Mouse (Mus musculus): ENCODE results near the gene Wrnip1. TPM values are rescaled to one million over a fixed set of nuclear protein-coding genes. Genes with fewer than 3 reads are reported as not detected.

Gene Wrnip1
- polyA plus RNA-seq, 1 experiment = 29.0 TPM

GRCm38 (mm10) chr13:32778861-32779260 lies 23.0 kb upstream of the Wrnip1 start:
- Histone ChIP-seq H3K4me1 (ENCODE audit: control insufficient read depth, insufficient read depth, low read length) (no peaks in the 10 kb centered on the region), H3K4me3 (replicated peaks; ENCODE audit: extremely low read depth, low read depth, low read length) (no peak overlapping the region)
- TF ChIP-seq POLR2A (IDR thresholded peaks at IDR 0.05; ENCODE audit: borderline replicate concordance, extremely low read depth, low read depth, low read length) = no peak
- TF ChIP-seq CTCF (IDR thresholded peaks at IDR 0.05; ENCODE audit: insufficient read depth, low read length) = no peak
- no peak for DNase-seq
- 72% methylated on average over 3 of the region's 3 CpGs for WGBS

DNA sequence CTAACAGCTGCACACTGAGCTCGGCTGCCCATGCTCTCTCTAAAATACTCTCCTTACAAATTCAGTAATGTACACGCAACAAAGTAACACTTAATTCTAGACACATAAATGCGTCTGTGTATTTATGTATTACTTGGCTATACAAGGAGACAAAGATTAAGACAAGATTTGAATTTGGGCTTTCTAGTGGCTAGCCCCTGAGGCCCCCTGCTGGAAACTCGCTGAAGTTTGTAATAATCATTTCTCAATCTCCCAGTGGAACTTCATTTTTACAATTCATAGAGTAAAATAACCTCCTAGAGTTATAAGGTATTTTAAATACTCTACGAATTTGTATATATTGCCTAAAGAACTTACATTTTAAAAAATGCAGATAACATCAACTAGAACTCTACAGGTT lies 18.8 kb upstream of the Wrnip1 start:
- DNase-seq = no peak
- H3K4me3 ChIP-seq (replicated peaks; ENCODE audit: extremely low read depth, low read depth, low read length) = no peak overlapping the region
- TF ChIP-seq CTCF (IDR thresholded peaks at IDR 0.05; ENCODE audit: insufficient read depth, low read length) (no peak; the same call in 1 of the 2 replicates), POLR2A (IDR thresholded peaks at IDR 0.05; ENCODE audit: borderline replicate concordance, extremely low read depth, low read depth, low read length) (no peak)
- 47% methylated on average over 5 of the region's 5 CpGs for WGBS
- no peaks in the 10 kb centered on the region for H3K4me1 ChIP-seq (ENCODE audit: control insufficient read depth, insufficient read depth, low read length)

DNA sequence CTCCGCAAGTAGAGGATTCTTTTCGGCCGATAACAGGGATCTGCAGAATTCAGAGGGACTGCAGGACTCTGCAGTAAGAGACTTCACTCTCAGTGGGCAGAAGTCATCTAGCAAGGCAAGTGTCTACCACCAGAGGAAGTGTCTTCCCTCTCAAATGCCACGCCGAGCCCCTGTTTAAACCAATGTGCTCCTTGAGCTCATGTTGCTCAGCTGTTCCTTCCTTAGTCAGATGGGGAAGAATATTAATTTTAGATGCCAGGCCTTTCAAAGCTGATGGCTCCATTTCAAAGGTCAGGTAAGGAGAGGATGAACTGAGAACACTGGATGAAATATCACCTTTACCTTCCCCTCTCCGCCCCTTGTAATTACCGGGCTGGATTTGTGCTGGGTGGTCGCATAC lies 18.0 kb upstream of the Wrnip1 start, which contains the start of gene Mylk4:
Gene Mylk4 (minus strand): TSS at position 139 of the 400 bp plus-strand sequence.
- no peak for TF ChIP-seq POLR2A (IDR thresholded peaks at IDR 0.05; ENCODE audit: borderline replicate concordance, extremely low read depth, low read depth, low read length)
- TF ChIP-seq CTCF (IDR thresholded peaks at IDR 0.05; ENCODE audit: insufficient read depth, low read length) = no peak
- WGBS = 64% methylated on average over 8 of the region's 8 CpGs
- Histone ChIP-seq H3K4me3 (replicated peaks; ENCODE audit: extremely low read depth, low read depth, low read length) (no peak within 1 kb of the TSS), H3K4me1 (ENCODE audit: control insufficient read depth, insufficient read depth, low read length) (no peaks in the 10 kb centered on the region)
- no peak for DNase-seq

DNA sequence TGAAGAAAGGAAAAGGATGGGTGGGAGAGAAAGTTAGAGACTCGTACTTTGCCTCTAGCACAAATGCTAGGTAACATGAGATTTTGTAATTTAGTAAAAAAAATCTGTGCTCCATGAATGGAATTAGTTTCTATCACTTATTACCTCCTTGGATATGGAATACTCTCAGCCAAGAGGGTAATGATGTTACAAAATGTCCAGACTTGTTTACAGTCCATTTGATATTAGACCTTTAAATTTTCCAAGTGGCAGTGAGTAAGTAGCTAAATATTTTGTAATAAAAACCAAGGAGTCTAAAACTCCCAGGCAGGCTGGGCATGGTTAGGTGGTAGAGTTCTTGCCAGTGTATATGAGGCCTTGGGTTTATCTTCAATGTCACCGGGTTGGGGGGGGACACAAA lies 14.3 kb upstream of the Wrnip1 start:
- no peaks in the 10 kb centered on the region for H3K4me1 ChIP-seq (ENCODE audit: control insufficient read depth, insufficient read depth, low read length)
- H3K4me3 ChIP-seq (replicated peaks; ENCODE audit: extremely low read depth, low read depth, low read length) = no peak overlapping the region
- no peak for TF ChIP-seq CTCF (IDR thresholded peaks at IDR 0.05; ENCODE audit: insufficient read depth, low read length)
- no peak for TF ChIP-seq POLR2A (IDR thresholded peaks at IDR 0.05; ENCODE audit: borderline replicate concordance, extremely low read depth, low read depth, low read length)
- no peak for DNase-seq
- 57% methylated on average over 2 of the region's 2 CpGs for WGBS

DNA sequence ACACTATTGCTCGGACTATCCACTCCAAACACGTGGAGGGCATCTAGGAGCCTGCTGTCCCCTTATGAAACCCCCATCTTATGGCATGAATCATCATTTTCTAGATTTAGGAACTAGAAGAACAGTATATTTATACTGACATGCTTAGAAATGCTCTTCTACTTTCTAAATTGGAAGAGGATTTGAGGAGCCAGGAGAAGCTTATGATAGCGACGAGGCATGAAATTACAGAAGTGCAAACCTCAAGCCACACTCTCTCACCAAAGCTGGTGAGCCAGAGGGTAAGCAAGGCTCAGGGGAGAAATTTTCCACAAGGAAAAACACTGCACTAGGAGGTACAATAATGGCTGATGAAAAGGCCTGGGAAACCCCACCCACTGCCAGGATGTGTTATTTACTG lies 12.1 kb upstream of the Wrnip1 start:
- TF ChIP-seq POLR2A (IDR thresholded peaks at IDR 0.05; ENCODE audit: borderline replicate concordance, extremely low read depth, low read depth, low read length) = no peak
- TF ChIP-seq CTCF (IDR thresholded peaks at IDR 0.05; ENCODE audit: insufficient read depth, low read length) = no peak
- DNase-seq = no peak
- WGBS = 73% methylated on average over 4 of the region's 4 CpGs

DNA sequence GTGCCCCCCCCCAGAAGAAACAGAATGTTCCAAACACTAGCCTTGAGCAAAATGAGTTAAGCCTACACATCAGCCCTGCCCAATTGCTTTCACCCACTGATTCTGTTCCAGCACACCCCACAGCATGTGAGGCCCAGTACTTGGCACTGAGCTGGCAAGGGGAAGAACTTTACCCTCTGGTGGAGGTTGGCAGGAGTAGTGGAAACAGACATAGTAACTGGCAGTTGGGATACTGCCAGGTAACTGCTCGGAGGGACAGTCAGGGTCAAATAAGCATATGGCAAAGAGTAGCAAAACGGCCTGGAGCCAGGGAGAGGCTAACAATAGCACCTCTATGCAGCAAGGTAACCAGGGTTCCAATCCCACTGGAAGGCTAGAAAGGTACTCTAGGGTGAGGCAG lies 7.2 kb upstream of the Wrnip1 start:
- H3K4me3 ChIP-seq (replicated peaks; ENCODE audit: extremely low read depth, low read depth, low read length) = no peak overlapping the region
- 46% methylated on average over 2 of the region's 2 CpGs for WGBS
- TF ChIP-seq POLR2A (IDR thresholded peaks at IDR 0.05; ENCODE audit: borderline replicate concordance, extremely low read depth, low read depth, low read length) (no peak), CTCF (IDR thresholded peaks at IDR 0.05; ENCODE audit: insufficient read depth, low read length) (no peak)
- no peaks in the 10 kb centered on the region for H3K4me1 ChIP-seq (ENCODE audit: control insufficient read depth, insufficient read depth, low read length)
- DNase-seq = no peak

More for the DNA sequence above, 12.1 kb upstream of the Wrnip1 start:
- no peaks in the 10 kb centered on the region for H3K4me1 ChIP-seq (ENCODE audit: control insufficient read depth, insufficient read depth, low read length)
- no peak overlapping the region for H3K4me3 ChIP-seq (replicated peaks; ENCODE audit: extremely low read depth, low read depth, low read length)

DNA sequence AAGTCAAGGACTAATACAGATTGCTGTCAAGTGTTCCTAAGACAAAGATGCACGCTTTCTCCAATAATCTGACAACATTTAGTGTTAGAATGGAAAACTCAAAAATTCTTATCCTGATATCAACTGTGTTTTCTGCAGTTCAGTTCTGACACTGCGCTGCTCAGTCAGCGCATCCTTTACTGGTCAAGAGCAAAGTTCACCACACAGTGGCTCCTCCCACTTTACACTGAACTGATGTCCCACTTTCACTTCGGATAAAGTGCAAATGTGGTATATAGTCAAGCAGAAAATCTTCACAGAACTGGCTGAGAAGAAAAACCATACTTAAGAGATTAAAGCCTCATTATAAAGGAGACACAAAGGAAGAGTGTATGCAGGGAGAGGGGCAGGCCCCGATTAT lies 6.7 kb upstream of the Wrnip1 start:
- TF ChIP-seq POLR2A (IDR thresholded peaks at IDR 0.05; ENCODE audit: borderline replicate concordance, extremely low read depth, low read depth, low read length) = no peak
- TF ChIP-seq CTCF (IDR thresholded peaks at IDR 0.05; ENCODE audit: insufficient read depth, low read length) = no peak
- WGBS = 90% methylated on average over 5 of the region's 5 CpGs
- no peak for DNase-seq
- Histone ChIP-seq H3K4me1 (ENCODE audit: control insufficient read depth, insufficient read depth, low read length) (no peaks in the 10 kb centered on the region), H3K4me3 (replicated peaks; ENCODE audit: extremely low read depth, low read depth, low read length) (no peak overlapping the region)

DNA sequence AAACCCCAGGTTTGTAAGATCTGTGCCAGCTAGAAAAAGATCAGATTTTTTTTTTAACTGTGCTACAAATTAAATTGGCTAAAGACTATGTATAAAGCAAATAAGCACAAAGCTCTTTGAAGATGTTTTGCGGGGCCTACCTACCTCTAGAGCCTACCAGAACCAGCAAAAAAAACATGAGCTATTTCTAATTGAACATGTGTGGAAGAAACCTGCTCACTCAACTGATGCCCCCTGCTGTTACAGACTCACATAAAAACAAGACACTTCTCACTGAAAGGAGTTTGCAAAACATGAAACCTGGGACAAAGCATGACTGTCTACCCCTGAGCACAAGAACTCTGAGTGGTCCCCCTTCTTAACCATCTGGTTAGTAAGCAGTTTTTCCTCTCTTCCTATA lies 4.8 kb upstream of the Wrnip1 start:
- WGBS = 83% methylated on average over 1 of the region's 1 CpGs
- Histone ChIP-seq H3K4me3 (replicated peaks; ENCODE audit: extremely low read depth, low read depth, low read length) (no peak overlapping the region), H3K4me1 (ENCODE audit: control insufficient read depth, insufficient read depth, low read length) (no peaks in the 10 kb centered on the region)
- TF ChIP-seq POLR2A (IDR thresholded peaks at IDR 0.05; ENCODE audit: borderline replicate concordance, extremely low read depth, low read depth, low read length) (no peak), CTCF (IDR thresholded peaks at IDR 0.05; ENCODE audit: insufficient read depth, low read length) (no peak)
- DNase-seq = no peak

DNA sequence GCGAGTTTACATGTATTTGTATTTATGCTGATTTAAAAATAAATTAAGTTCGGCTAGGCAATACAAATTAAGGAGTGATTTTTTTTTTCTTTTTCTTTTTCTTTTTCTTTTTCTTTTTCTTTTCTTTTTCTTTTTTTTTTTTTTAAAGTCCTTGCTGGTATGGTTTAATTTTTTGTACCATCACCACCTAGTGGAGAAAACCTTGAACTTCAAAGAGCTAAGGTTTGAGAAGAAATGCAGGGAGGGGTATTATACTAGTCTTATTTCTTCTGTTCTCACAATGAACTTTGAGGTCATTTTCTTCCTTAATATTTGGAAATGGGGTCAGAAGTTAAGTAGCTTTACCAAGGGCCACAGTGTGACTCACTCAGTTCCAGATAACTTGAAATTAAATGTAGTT lies 2.7 kb upstream of the Wrnip1 start:
- DNase-seq = no peak
- 64% methylated on average over 2 of the region's 2 CpGs for WGBS

DNA sequence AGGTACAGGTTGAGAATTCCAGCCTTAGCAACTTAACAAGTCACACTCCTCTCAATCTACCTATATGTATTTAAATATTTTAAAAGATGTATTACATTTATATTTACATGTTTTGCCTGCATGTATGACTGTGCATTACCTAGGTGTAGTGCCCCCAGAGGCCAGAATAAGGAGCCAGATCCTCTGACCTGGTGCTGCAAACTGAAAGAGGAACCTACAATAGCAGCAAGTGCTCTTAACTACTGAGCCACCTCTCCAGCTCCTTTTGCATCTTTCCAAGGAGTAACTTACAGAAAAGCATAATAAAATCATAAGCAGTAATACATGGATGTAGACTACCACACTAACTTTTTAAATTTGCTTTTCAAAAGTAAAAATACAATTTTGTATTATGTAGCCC lies 979 bp upstream of the Wrnip1 start:
- no peak for TF ChIP-seq POLR2A (IDR thresholded peaks at IDR 0.05; ENCODE audit: borderline replicate concordance, extremely low read depth, low read depth, low read length)
- TF ChIP-seq CTCF (IDR thresholded peaks at IDR 0.05; ENCODE audit: insufficient read depth, low read length) = no peak
- Histone ChIP-seq H3K4me3 (replicated peaks; ENCODE audit: extremely low read depth, low read depth, low read length) (no peak overlapping the region), H3K4me1 (ENCODE audit: control insufficient read depth, insufficient read depth, low read length) (no peaks in the 10 kb centered on the region; the same call in 1 of the 2 replicates)
- no peak for DNase-seq

More for the DNA sequence above, 2.7 kb upstream of the Wrnip1 start:
- Histone ChIP-seq H3K4me3 (replicated peaks; ENCODE audit: extremely low read depth, low read depth, low read length) (no peak overlapping the region), H3K4me1 (ENCODE audit: control insufficient read depth, insufficient read depth, low read length) (no peaks in the 10 kb centered on the region; the same call in 1 of the 2 replicates)
- TF ChIP-seq CTCF (IDR thresholded peaks at IDR 0.05; ENCODE audit: insufficient read depth, low read length) (no peak), POLR2A (IDR thresholded peaks at IDR 0.05; ENCODE audit: borderline replicate concordance, extremely low read depth, low read depth, low read length) (no peak)
